Mouse (Mus musculus): ENCODE results near the gene Unc5a. TPM values are rescaled to one million over a fixed set of nuclear protein-coding genes. Genes with fewer than 3 reads are reported as not detected.

Unc5a gene
- total and polyA plus RNA-seq, 3 experiments: 0.02 TPM; not detected in 2

DNA sequence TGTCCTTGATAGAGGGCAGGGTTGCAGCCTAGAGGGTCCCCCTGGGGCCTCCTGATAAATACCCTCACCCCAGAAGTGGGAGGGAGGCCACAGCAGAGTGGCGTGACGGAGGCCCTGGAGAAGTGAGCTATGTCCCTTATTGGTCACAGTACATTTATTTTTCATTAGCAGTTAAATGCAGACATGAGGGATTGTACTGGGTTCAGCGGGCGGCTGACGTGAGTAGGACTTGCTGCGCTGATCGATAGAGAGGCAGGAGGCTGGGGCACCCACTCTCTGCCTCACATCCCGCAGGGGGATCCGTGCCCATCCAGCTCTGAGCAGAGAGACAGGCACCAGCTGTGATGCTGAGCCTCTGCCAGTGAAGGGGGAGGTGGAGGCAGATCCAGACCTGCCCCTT, 38.2 kb downstream of the Unc5a start:
- Histone ChIP-seq H3K27me3 (ENCODE audit: insufficient read depth, low read length) (peaks cover 16% of the 10 kb centered on the region; the same call in 1 of the 2 replicates), H3K36me3 (replicated peaks) (no peaks in the 10 kb centered on the region), H3K4me1 (ENCODE audit: insufficient read depth, low read depth, low read length) (no peaks in the 10 kb centered on the region), H3K4me3 (ENCODE audit: low read depth, low read length) (no peak overlapping the region), H3K9me3 (replicated peaks) (no peaks in the 10 kb centered on the region)
- DNase-seq (ENCODE audit: low spot score): no peak
- TF ChIP-seq CTCF (IDR thresholded peaks at IDR 0.05; ENCODE audit: low read depth, low read length): no peak
- no peak for TF ChIP-seq GATA2 (IDR thresholded peaks at IDR 0.05; ENCODE audit: borderline replicate concordance, low read depth, low read length)
- no peak for TF ChIP-seq TAL1 (conservative IDR thresholded peaks at IDR 0.05; ENCODE audit: low read depth, low read length)
- no peak for TF ChIP-seq POLR2AphosphoS5 (IDR thresholded peaks at IDR 0.05; ENCODE audit: insufficient replicate concordance, low read depth, low read length)
- no peak for TF ChIP-seq GATA1 (IDR thresholded peaks at IDR 0.05; ENCODE audit: borderline replicate concordance, low read length)
- no peak for ATAC-seq (ENCODE audit: extremely low read depth, insufficient number of reproducible peaks, low FRiP score, poor library complexity, severe bottlenecking)

DNA sequence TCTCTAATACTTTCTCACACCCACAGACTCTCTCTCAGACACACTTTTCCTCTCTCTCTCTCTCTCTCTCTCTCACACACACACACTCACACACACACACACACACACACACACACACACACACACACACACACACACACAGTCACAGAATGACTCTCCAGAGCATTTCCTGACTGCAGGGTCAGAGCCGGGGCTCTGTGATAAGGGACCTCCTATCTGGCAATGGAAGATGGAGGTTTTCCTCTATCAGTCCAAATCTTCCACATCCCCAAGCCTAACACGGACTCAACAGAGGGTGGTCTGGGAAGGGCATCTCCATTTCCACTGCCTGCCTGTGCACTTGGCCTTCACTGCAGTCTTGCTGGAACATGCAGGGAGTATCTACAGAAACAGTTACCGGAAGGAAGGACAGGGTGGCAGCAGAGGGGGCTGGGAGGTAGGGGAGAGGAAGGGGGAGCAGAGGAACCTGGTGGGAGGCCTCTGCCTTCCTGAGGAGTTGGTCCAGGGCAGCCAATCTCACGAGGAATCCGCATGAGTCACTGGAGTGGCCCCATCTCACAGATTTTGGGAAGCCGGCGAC, 39.1 kb downstream of the Unc5a start:
- TF ChIP-seq GATA1 (IDR thresholded peaks at IDR 0.05; ENCODE audit: borderline replicate concordance, low read length) (no peak), CTCF (IDR thresholded peaks at IDR 0.05; ENCODE audit: low read depth, low read length) (no peak), GATA2 (IDR thresholded peaks at IDR 0.05; ENCODE audit: borderline replicate concordance, low read depth, low read length) (no peak), TAL1 (conservative IDR thresholded peaks at IDR 0.05; ENCODE audit: low read depth, low read length) (no peak), POLR2AphosphoS5 (IDR thresholded peaks at IDR 0.05; ENCODE audit: insufficient replicate concordance, low read depth, low read length) (no peak)
- Histone ChIP-seq H3K9me3 (replicated peaks) (no peaks in the 10 kb centered on the region), H3K27me3 (ENCODE audit: insufficient read depth, low read length) (peaks cover 19% of the 10 kb centered on the region; the same call in 1 of the 2 replicates), H3K4me3 (ENCODE audit: low read depth, low read length) (no peak overlapping the region), H3K4me1 (ENCODE audit: insufficient read depth, low read depth, low read length) (no peaks in the 10 kb centered on the region), H3K36me3 (replicated peaks) (no peaks in the 10 kb centered on the region)
- ATAC-seq (ENCODE audit: extremely low read depth, insufficient number of reproducible peaks, low FRiP score, poor library complexity, severe bottlenecking) (no peak), DNase-seq (ENCODE audit: low spot score) (no peak)

DNA sequence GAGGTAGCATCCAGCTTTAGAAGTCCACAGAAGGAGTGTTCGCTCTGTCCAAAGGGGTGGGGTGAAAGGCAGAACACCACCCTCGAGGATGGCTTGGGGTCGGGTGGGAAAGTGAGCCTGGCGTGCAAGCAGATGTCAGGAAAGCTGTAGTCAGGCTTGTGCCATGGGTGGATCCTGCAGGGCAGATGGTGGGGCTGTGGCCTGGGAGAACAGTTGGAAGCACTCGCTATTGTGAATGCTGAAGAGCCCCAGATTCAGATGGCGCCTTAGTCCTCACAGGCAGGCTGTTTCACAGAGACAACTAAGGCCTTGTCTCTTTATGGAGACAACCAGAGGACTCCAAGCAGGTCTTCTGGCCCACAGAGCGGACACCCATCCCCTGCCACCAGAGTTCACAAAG, 43.0 kb downstream of the Unc5a start:
- ATAC-seq (ENCODE audit: extremely low read depth, insufficient number of reproducible peaks, low FRiP score, poor library complexity, severe bottlenecking): no peak
- no peak for TF ChIP-seq GATA1 (IDR thresholded peaks at IDR 0.05; ENCODE audit: borderline replicate concordance, low read length)
- no peak for TF ChIP-seq GATA2 (IDR thresholded peaks at IDR 0.05; ENCODE audit: borderline replicate concordance, low read depth, low read length)
- TF ChIP-seq POLR2AphosphoS5 (IDR thresholded peaks at IDR 0.05; ENCODE audit: insufficient replicate concordance, low read depth, low read length): no peak
- TF ChIP-seq CTCF (IDR thresholded peaks at IDR 0.05; ENCODE audit: low read depth, low read length): no peak
- no peak for TF ChIP-seq TAL1 (conservative IDR thresholded peaks at IDR 0.05; ENCODE audit: low read depth, low read length)
- no peaks in the 10 kb centered on the region for H3K9me3 ChIP-seq (replicated peaks)
- no peaks in the 10 kb centered on the region for H3K4me1 ChIP-seq (ENCODE audit: insufficient read depth, low read depth, low read length)
- H3K4me3 ChIP-seq (ENCODE audit: low read depth, low read length): no peak overlapping the region
- peaks cover 17% of the 10 kb centered on the region; the same call in 1 of the 2 replicates for H3K27me3 ChIP-seq (ENCODE audit: insufficient read depth, low read length)
- DNase-seq (ENCODE audit: low spot score): no peak
- no peaks in the 10 kb centered on the region for H3K36me3 ChIP-seq (replicated peaks)

- Histone ChIP-seq H3K9me3 (replicated peaks) (no peaks in the 10 kb centered on the region), H3K4me1 (ENCODE audit: insufficient read depth, low read depth, low read length) (no peaks in the 10 kb centered on the region), H3K4me3 (ENCODE audit: low read depth, low read length) (no peak overlapping the region), H3K36me3 (replicated peaks) (no peaks in the 10 kb centered on the region), H3K27me3 (ENCODE audit: insufficient read depth, low read length) (peaks cover 15% of the 10 kb centered on the region; the same call in 1 of the 2 replicates)
- ATAC-seq (ENCODE audit: extremely low read depth, insufficient number of reproducible peaks, low FRiP score, poor library complexity, severe bottlenecking): no peak
- DNase-seq (ENCODE audit: low spot score): no peak
- TF ChIP-seq GATA1 (IDR thresholded peaks at IDR 0.05; ENCODE audit: borderline replicate concordance, low read length): no peak
Observed at GRCm38 (mm10) chr13:54994576-54994975, 45.4 kb downstream of the Unc5a start.

GRCm38 (mm10) chr13:54995161-54995560, 46.0 kb downstream of the Unc5a start:
- no peak for ATAC-seq (ENCODE audit: extremely low read depth, insufficient number of reproducible peaks, low FRiP score, poor library complexity, severe bottlenecking)
- H3K27me3 ChIP-seq (ENCODE audit: insufficient read depth, low read length): peaks cover 13% of the 10 kb centered on the region; the same call in 1 of the 2 replicates
- no peak for DNase-seq (ENCODE audit: low spot score)
- H3K4me3 ChIP-seq (ENCODE audit: low read depth, low read length): no peak overlapping the region
- no peaks in the 10 kb centered on the region for H3K36me3 ChIP-seq (replicated peaks)
- H3K9me3 ChIP-seq (replicated peaks): no peaks in the 10 kb centered on the region
- TF ChIP-seq GATA1 (IDR thresholded peaks at IDR 0.05; ENCODE audit: borderline replicate concordance, low read length): no peak
- TF ChIP-seq GATA2 (IDR thresholded peaks at IDR 0.05; ENCODE audit: borderline replicate concordance, low read depth, low read length): no peak
- no peak for TF ChIP-seq CTCF (IDR thresholded peaks at IDR 0.05; ENCODE audit: low read depth, low read length)
- TF ChIP-seq POLR2AphosphoS5 (IDR thresholded peaks at IDR 0.05; ENCODE audit: insufficient replicate concordance, low read depth, low read length): no peak
- H3K4me1 ChIP-seq (ENCODE audit: insufficient read depth, low read depth, low read length): no peaks in the 10 kb centered on the region

DNA sequence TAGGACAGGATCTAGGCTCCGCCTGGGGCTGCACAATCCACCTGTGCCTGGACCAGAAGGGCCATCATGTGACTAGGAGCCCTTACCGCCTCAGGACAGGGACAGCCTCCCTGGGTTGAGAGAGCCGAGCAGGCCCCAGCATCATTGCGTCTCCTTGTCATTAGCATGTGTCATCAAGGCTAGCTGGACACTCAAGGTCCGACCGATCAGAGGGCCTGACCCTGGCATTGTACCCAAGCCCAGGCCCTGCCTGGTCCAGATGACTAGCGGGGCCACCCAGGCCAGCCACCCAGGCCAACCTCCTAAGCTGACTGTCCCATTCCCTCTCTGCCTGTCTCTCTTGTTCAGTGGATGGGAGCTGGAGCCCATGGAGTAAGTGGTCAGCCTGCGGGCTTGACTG, 48.4 kb downstream of the Unc5a start:
- H3K36me3 ChIP-seq (replicated peaks): no peaks in the 10 kb centered on the region
- no peak overlapping the region for H3K4me3 ChIP-seq (ENCODE audit: low read depth, low read length)
- peaks cover 5% of the 10 kb centered on the region; the same call in 1 of the 2 replicates for H3K27me3 ChIP-seq (ENCODE audit: insufficient read depth, low read length)
- H3K4me1 ChIP-seq (ENCODE audit: insufficient read depth, low read depth, low read length): no peaks in the 10 kb centered on the region
- no peak for TF ChIP-seq POLR2AphosphoS5 (IDR thresholded peaks at IDR 0.05; ENCODE audit: insufficient replicate concordance, low read depth, low read length)
- no peak for TF ChIP-seq GATA2 (IDR thresholded peaks at IDR 0.05; ENCODE audit: borderline replicate concordance, low read depth, low read length)
- TF ChIP-seq GATA1 (IDR thresholded peaks at IDR 0.05; ENCODE audit: borderline replicate concordance, low read length): no peak
- no peak for TF ChIP-seq CTCF (IDR thresholded peaks at IDR 0.05; ENCODE audit: low read depth, low read length)
- TF ChIP-seq TAL1 (conservative IDR thresholded peaks at IDR 0.05; ENCODE audit: low read depth, low read length): no peak
- no peak for DNase-seq (ENCODE audit: low spot score)
- H3K9me3 ChIP-seq (replicated peaks): no peaks in the 10 kb centered on the region
- no peak for ATAC-seq (ENCODE audit: extremely low read depth, insufficient number of reproducible peaks, low FRiP score, poor library complexity, severe bottlenecking)
